Mouse (Mus musculus) lung, postnatal 0 days (tissue): ENCODE results near the gene 4930544D05Rik.

ENCODE experiments used
- CTCF ChIP-seq: IDR thresholded peaks from 2 replicates; pipeline ENCODE4 v1.5.1; 2016; ENCODE audit warnings: antibody characterized with exemption, mild to moderate bottlenecking
- EP300 ChIP-seq: IDR thresholded peaks from 2 replicates; pipeline ENCODE4 v1.6.1; 2016; ENCODE audit warnings: antibody characterized with exemption, mild to moderate bottlenecking, control low read depth

GRCm38 (mm10) chr11:70646259-70646555, 30.6 kb downstream of the 4930544D05Rik start:
- TF ChIP-seq CTCF (no peak), EP300 (no peak)
